In genomic region chr6:116370216-116370976, GRCm38 (mm10) we compare ENCODE assay signal across 14 mouse cellular contexts. TPM values are rescaled to one million over a fixed set of nuclear protein-coding genes. Genes with fewer than 3 reads are reported as not detected.
DNase-seq lines count a peak whose midpoint lies in the region; ATAC-seq and TF ChIP-seq lines count a peak whose summit lies in the region.
"Had no signal": no experiment of that assay in that cellular context is flagged by ENCODE, and none has a peak within 500 bp of the region (broad histone marks: within the 10 kb centered on the region; RNA-seq: fewer than 3 reads in every experiment).

No protein-coding gene starts in this region.

- no peak overlapping the region for H3K4me3 ChIP-seq in kidney, embryonic 16.5 days (ENCODE audit: low read length)
- H3K4me3 ChIP-seq in liver, postnatal 0 days (ENCODE audit: low read depth, low read length), result no peak overlapping the region
- H3K4me3 ChIP-seq: neural tube, embryonic 13.5 days had no signal

- no peaks in the 10 kb centered on the region for H3K27me3 ChIP-seq in kidney, embryonic 16.5 days (ENCODE audit: insufficient read depth, low read length)
- H3K27me3 ChIP-seq in liver, postnatal 0 days (ENCODE audit: insufficient read depth, low read length), result no peaks in the 10 kb centered on the region
- H3K27me3 ChIP-seq: neural tube, embryonic 13.5 days had no signal

- H3K36me3 ChIP-seq in kidney, embryonic 16.5 days (ENCODE audit: insufficient read depth, low read length), result no peaks in the 10 kb centered on the region
- peaks cover 10% of the 10 kb centered on the region for H3K36me3 ChIP-seq in liver, postnatal 0 days (replicated peaks; ENCODE audit: insufficient read depth, low read length)
- H3K36me3 ChIP-seq: neural tube, embryonic 13.5 days had no signal

- 77% methylated on average over 6 of the region's 6 CpGs for WGBS in kidney, embryonic 16.5 days
- 70% methylated on average over 6 of the region's 6 CpGs for WGBS in liver, postnatal 0 days (ENCODE audit: insufficient replicate concordance)

- H3K9ac ChIP-seq in kidney, embryonic 16.5 days (replicated peaks; ENCODE audit: low read length), result no peak overlapping the region
- no peak overlapping the region for H3K9ac ChIP-seq in liver, postnatal 0 days (replicated peaks)
- H3K9ac ChIP-seq: neural tube, embryonic 13.5 days had no signal

- ATAC-seq in kidney, embryonic 16.5 days (ENCODE audit: low FRiP score, low TSS enrichment), result peak; percentile 51
- ATAC-seq in common myeloid progenitor, adult 5-6 weeks (replicated peaks; ENCODE audit: low read depth, poor library complexity, severe bottlenecking), result peak; percentile 63; the same call in 1 of the 2 replicates
- ATAC-seq in liver, postnatal 0 days, result peak; percentile 97

- no peak overlapping the region for H3K4me2 ChIP-seq in kidney, embryonic 16.5 days (replicated peaks; ENCODE audit: low read depth, low read length)
- H3K4me2 ChIP-seq in liver, postnatal 0 days (ENCODE audit: low read depth, low read length), result peak overlapping the region; percentile 52
- H3K4me2 ChIP-seq: neural tube, embryonic 13.5 days had no signal

- no peaks in the 10 kb centered on the region for H3K4me1 ChIP-seq in kidney, embryonic 16.5 days (ENCODE audit: insufficient read depth, low read length)
- peaks cover 35% of the 10 kb centered on the region for H3K4me1 ChIP-seq in liver, postnatal 0 days (ENCODE audit: insufficient read depth)

- TF ChIP-seq EP300 in liver, postnatal 0 days (IDR thresholded peaks at IDR 0.05; ENCODE audit: low read depth), result peak; percentile 80

- no peak overlapping the region for H3K27ac ChIP-seq in kidney, embryonic 16.5 days (ENCODE audit: low read length)
- H3K27ac ChIP-seq in liver, postnatal 0 days (ENCODE audit: low read depth), result peak overlapping the region; percentile 64
- H3K27ac ChIP-seq: neural tube, embryonic 13.5 days had no signal

- DNase-seq in kidney, postnatal 36 days, result no peak
- DNase-seq in c-Kit-positive CD71-negative TER-119-negative erythroid progenitor cells, embryonic 14.5 days (ENCODE audit: low read depth), result peak; percentile 9
- DNase-seq in liver, postnatal 0 days, result peak; percentile 55
- DNase-seq in embryo, embryonic 11 days, result no peak
- DNase-seq in thymus, postnatal 4 days, result no peak
- no peak for DNase-seq in retina, postnatal 1 day
- DNase-seq: cerebellum, adult 11 months; kidney, adult 2 months; lung, postnatal 10 days; right cerebral cortex, postnatal 14 days; thymus, postnatal 14 days had no signal

- H3K9me3 ChIP-seq in kidney, embryonic 16.5 days (ENCODE audit: low read length), result no peaks in the 10 kb centered on the region
- H3K9me3 ChIP-seq in liver, postnatal 0 days (ENCODE audit: low read length), result no peaks in the 10 kb centered on the region
- H3K9me3 ChIP-seq: neural tube, embryonic 13.5 days had no signal

- TF ChIP-seq CTCF in liver, postnatal 0 days (IDR thresholded peaks at IDR 0.05; ENCODE audit: low read depth), result no peak

RNA-seq across cellular contexts. Expression of gene March8, which starts 32.6 kb away (rescaled TPM):
- 40.9 and 42.9 TPM in 2 replicates for polyA plus RNA-seq in kidney, embryonic 16.5 days (2015; fragmentation: Nextera tagmentation; extraction: Ambion mirVana)
- 20.6 and 24.8 TPM in 2 replicates for total RNA-seq in common myeloid progenitor, adult 5-6 weeks (2017)
- 36.4 and 40.5 TPM in 2 replicates for polyA plus RNA-seq in liver, postnatal 0 days (2015; fragmentation: Nextera tagmentation; extraction: Ambion mirVana)

Comparison
In these comparisons a context has a peak if more than half of its experiments do, and no peak if none do; other contexts are left out.
1. DNase-seq: peak in c-Kit-positive CD71-negative TER-119-negative erythroid progenitor cells, embryonic 14.5 days (single experiment) and liver, postnatal 0 days (single experiment); none in kidney, postnatal 36 days (0 of 2), embryo, embryonic 11 days (single experiment), thymus, postnatal 4 days (single experiment) and retina, postnatal 1 day (single experiment).
2. Peak in every context shown above with its lines, with median percentiles within 50 percentile points of each other: ATAC-seq.